Mouse (Mus musculus) kidney, adult 2 months (tissue): ENCODE measurements around the gene Rptor.

Experiments used
- CTCF ChIP-seq: fragments of 200-500 bp; conservative IDR thresholded peaks from 2 replicates; pipeline ENCODE4 v1.5.1; 2011; ENCODE audit warnings: low read depth, mild to moderate bottlenecking, control low read depth, low read length, moderate library complexity, mixed read lengths; ENCODE audit not compliant: insufficient read depth, insufficient read length
- POLR2A ChIP-seq: fragments of 200-500 bp; IDR thresholded peaks from one replicate; pipeline ENCODE4 v1.6.1; 2011; ENCODE audit warnings: low read depth, low read length, control low read depth

- TF ChIP-seq CTCF = no peak
- TF ChIP-seq POLR2A = no peak
These were observed 291.9 kb downstream of the Rptor start for GRCm38 (mm10) chr11:119894634-119895033.
